Comparison of ENCODE assay signal across 8 mouse cellular contexts in the genomic region with DNA sequence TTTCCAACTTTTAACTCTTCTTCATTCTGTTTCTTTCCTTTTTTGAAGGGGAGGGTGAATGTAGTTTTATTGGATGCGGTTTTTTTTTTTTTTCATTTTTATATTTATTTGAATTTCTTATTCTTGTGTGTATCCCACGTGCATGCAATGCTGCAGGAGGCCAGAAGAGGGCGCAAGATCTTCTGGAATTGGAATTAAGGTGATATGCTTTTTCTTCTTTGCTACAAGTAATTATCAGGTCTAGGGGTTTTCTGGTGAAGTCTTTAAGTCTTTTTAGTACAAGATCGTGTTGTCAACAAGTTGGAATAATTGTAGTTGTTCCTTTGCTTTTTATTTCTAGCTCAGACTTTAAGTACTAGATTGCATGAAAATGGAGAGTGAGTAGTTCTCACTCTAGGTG. TPM values are rescaled to one million over a fixed set of nuclear protein-coding genes. Genes with fewer than 3 reads are reported as not detected.
A peak's percentile ranks its signal among the peaks of the same experiment; 100 is the strongest.
DNase-seq lines count a peak whose midpoint lies in the region; ATAC-seq and TF ChIP-seq lines count a peak whose summit lies in the region.

No protein-coding gene starts in this region.

- no peak for ATAC-seq in hindbrain, embryonic 14.5 days (ENCODE audit: low FRiP score)

- H3K36me3 ChIP-seq in thymus, adult 2 months (ENCODE audit: control insufficient read depth, insufficient read depth, low read length), result no peaks in the 10 kb centered on the region
- no peaks in the 10 kb centered on the region for H3K36me3 ChIP-seq in small intestine, adult 2 months (ENCODE audit: control insufficient read depth, insufficient read depth, low read length)
- no peaks in the 10 kb centered on the region for H3K36me3 ChIP-seq in hindbrain, embryonic 14.5 days (replicated peaks; ENCODE audit: control insufficient read depth, insufficient read depth)

- WGBS in thymus, adult 2 months, result 46% methylated on average over 4 of the region's 4 CpGs
- WGBS in small intestine, adult 2 months, result 29% methylated on average over 4 of the region's 4 CpGs
- 21% methylated on average over 4 of the region's 4 CpGs for WGBS in hindbrain, embryonic 14.5 days

- no peak for TF ChIP-seq POLR2A in thymus, adult 2 months (IDR thresholded peaks at IDR 0.05; ENCODE audit: control insufficient read depth, extremely low read depth, insufficient read depth, low read length, poor library complexity)
- no peak for TF ChIP-seq POLR2A in bone marrow macrophage, adult 2 months (IDR thresholded peaks at IDR 0.05; ENCODE audit: borderline replicate concordance, low read depth, low read length)
- no peak for TF ChIP-seq POLR2A in small intestine, adult 2 months (IDR thresholded peaks at IDR 0.05; ENCODE audit: low read depth, low read length)

- H3K9me3 ChIP-seq in hindbrain, embryonic 14.5 days (ENCODE audit: control insufficient read depth, low read length), result no peaks in the 10 kb centered on the region

- H3K4me1 ChIP-seq in thymus, adult 2 months (replicated peaks; ENCODE audit: control insufficient read depth, insufficient read depth, low read length), result peaks cover 3% of the 10 kb centered on the region; the same call in 1 of the 2 replicates
- no peaks in the 10 kb centered on the region for H3K4me1 ChIP-seq in bone marrow macrophage, adult 2 months (ENCODE audit: control insufficient read depth, insufficient read depth, low read length)
- no peaks in the 10 kb centered on the region for H3K4me1 ChIP-seq in small intestine, adult 2 months (ENCODE audit: control insufficient read depth, insufficient read depth, insufficient read length, low read length)
- 0 out of 2 replicates have a peak, but pooled peaks cover 4% of the 10 kb centered on the region for H3K4me1 ChIP-seq in hindbrain, embryonic 14.5 days (replicated peaks; ENCODE audit: control insufficient read depth, insufficient read depth, low read length)

- peak; percentile 41 to 67 for DNase-seq in heart, postnatal 10 days
- no peak for DNase-seq in heart, adult 9 months (ENCODE audit: low spot score in 2 of 2)
- DNase-seq in thymus, adult 2 months, result peak; percentile 48
- no peak for DNase-seq in thymus, adult 18-20 months
- peak; percentile 59 to 69 for DNase-seq in kidney, postnatal 4 days
- no peak for DNase-seq in hindbrain, embryonic 14.5 days (ENCODE audit: low spot score)

- H3K4me2 ChIP-seq in hindbrain, embryonic 14.5 days (replicated peaks), result no peak overlapping the region

- H3K27me3 ChIP-seq in thymus, adult 2 months (ENCODE audit: control insufficient read depth, insufficient read depth, low read length), result no peaks in the 10 kb centered on the region
- no peaks in the 10 kb centered on the region for H3K27me3 ChIP-seq in small intestine, adult 2 months (ENCODE audit: control insufficient read depth, insufficient read depth, low read length)
- no peaks in the 10 kb centered on the region for H3K27me3 ChIP-seq in hindbrain, embryonic 14.5 days (ENCODE audit: control insufficient read depth, insufficient read depth, low read length)

- H3K27ac ChIP-seq in thymus, adult 2 months (ENCODE audit: control insufficient read depth, insufficient read depth, low read length), result no peak overlapping the region
- no peak overlapping the region for H3K27ac ChIP-seq in bone marrow macrophage, adult 2 months (ENCODE audit: insufficient read depth, low read depth, low read length)
- no peak overlapping the region for H3K27ac ChIP-seq in small intestine, adult 2 months (ENCODE audit: insufficient read depth, low read depth, low read length)
- no peak overlapping the region for H3K27ac ChIP-seq in hindbrain, embryonic 14.5 days

- no peak overlapping the region for H3K4me3 ChIP-seq in thymus, adult 2 months (ENCODE audit: control insufficient read depth, insufficient read depth, low read length)
- no peak overlapping the region for H3K4me3 ChIP-seq in bone marrow macrophage, adult 2 months (ENCODE audit: insufficient read depth, low read length)
- no peak overlapping the region for H3K4me3 ChIP-seq in small intestine, adult 2 months (ENCODE audit: low read depth, low read length)
- no peak overlapping the region for H3K4me3 ChIP-seq in hindbrain, embryonic 14.5 days (replicated peaks; ENCODE audit: low read length)

- no peak for TF ChIP-seq CTCF in thymus, adult 2 months (IDR thresholded peaks at IDR 0.05; ENCODE audit: borderline replicate concordance, control insufficient read depth, extremely low read depth, insufficient read depth, low read length, poor library complexity)
- TF ChIP-seq CTCF in bone marrow macrophage, adult 2 months (IDR thresholded peaks at IDR 0.05; ENCODE audit: low read depth, low read length), result peak; percentile 11; the same call in 1 of the 2 replicates
- TF ChIP-seq CTCF in small intestine, adult 2 months (IDR thresholded peaks at IDR 0.05; ENCODE audit: extremely low read depth, insufficient read length, insufficient replicate concordance, low read depth, low read length), result 0 out of 2 replicates have a peak, but pooled peaks have one; percentile 25

- H3K9ac ChIP-seq in hindbrain, embryonic 14.5 days, result no peak overlapping the region

- intact Hi-C loops in heart, postnatal 10 days (cut with DNase I), result loop anchor here (1.0 to 10.0 kb wide), 3 partner anchors 31 to 337 kb away; partner anchors contain the start of gene Tacstd2

RNA-seq across cellular contexts. Expression of gene Serbp1, which starts 39.9 kb away (rescaled TPM):
- 100 to 1,000 TPM; 247 to 271 TPM for total RNA-seq in heart, postnatal 10 days (2021)
- polyA plus RNA-seq in thymus, adult 2 months (2012; rRNA removed), result 95.1 and 109 TPM in 2 replicates
- polyA plus RNA-seq in bone marrow macrophage, adult 2 months (2012; ENCODE audit: insufficient read depth, insufficient read length, missing spikeins), result 378 and 404 TPM in 2 replicates
- 7.4 and 22.0 TPM in 2 replicates for polyA plus RNA-seq in small intestine, adult 2 months (2012; rRNA removed)
- polyA plus RNA-seq in hindbrain, embryonic 14.5 days (2014; fragmentation: Nextera tagmentation; extraction: Ambion mirVana), result 343 and 344 TPM in 2 replicates

Comparison
In these comparisons a context has a peak if more than half of its experiments do, and no peak if none do; other contexts are left out.
1. DNase-seq: peak in heart, postnatal 10 days (2 of 2), thymus, adult 2 months (single experiment) and kidney, postnatal 4 days (2 of 2); none in heart, adult 9 months (0 of 2), thymus, adult 18-20 months (0 of 2) and hindbrain, embryonic 14.5 days (single experiment).